Mouse (Mus musculus): ENCODE data around the gene Gm11213.

Gm11213 gene

GRCm38 (mm10) chr4:63595259-63595658, 9.8 kb downstream of the Gm11213 start:
- peak; percentile 69 for DNase-seq (ENCODE audit: low read depth, low spot score)
- no peaks in the 10 kb centered on the region for H3K36me3 ChIP-seq (ENCODE audit: control insufficient read depth, insufficient read depth, low read length, poor library complexity, severe bottlenecking)
- no peaks in the 10 kb centered on the region for H3K27me3 ChIP-seq (ENCODE audit: control insufficient read depth, insufficient read depth, low read length, poor library complexity, severe bottlenecking)

- no peak for DNase-seq (ENCODE audit: low read depth, low spot score)
- no peaks in the 10 kb centered on the region for H3K36me3 ChIP-seq (ENCODE audit: control insufficient read depth, insufficient read depth, low read length, poor library complexity, severe bottlenecking)
- H3K27me3 ChIP-seq (ENCODE audit: control insufficient read depth, insufficient read depth, low read length, poor library complexity, severe bottlenecking) = no peaks in the 10 kb centered on the region
Observed at GRCm38 (mm10) chr4:63594459-63595110, 10.5 kb downstream of the Gm11213 start.

GRCm38 (mm10) chr4:63590538-63590937, 14.5 kb downstream of the Gm11213 start:
- no peaks in the 10 kb centered on the region for H3K27me3 ChIP-seq (ENCODE audit: control insufficient read depth, insufficient read depth, low read length, poor library complexity, severe bottlenecking)
- peak; percentile 16 for DNase-seq (ENCODE audit: low read depth, low spot score)
- H3K36me3 ChIP-seq (ENCODE audit: control insufficient read depth, insufficient read depth, low read length, poor library complexity, severe bottlenecking) = no peaks in the 10 kb centered on the region

- H3K36me3 ChIP-seq (ENCODE audit: control insufficient read depth, insufficient read depth, low read length, poor library complexity, severe bottlenecking) = no peaks in the 10 kb centered on the region
- DNase-seq (ENCODE audit: low read depth, low spot score) = peak; percentile 36
- H3K27me3 ChIP-seq (ENCODE audit: control insufficient read depth, insufficient read depth, low read length, poor library complexity, severe bottlenecking) = no peaks in the 10 kb centered on the region
Observed at GRCm38 (mm10) chr4:63589987-63590386, 15.1 kb downstream of the Gm11213 start.

GRCm38 (mm10) chr4:63586240-63586639, 18.8 kb downstream of the Gm11213 start:
- H3K27me3 ChIP-seq (ENCODE audit: control insufficient read depth, insufficient read depth, low read length, poor library complexity, severe bottlenecking) = no peaks in the 10 kb centered on the region
- H3K36me3 ChIP-seq (ENCODE audit: control insufficient read depth, insufficient read depth, low read length, poor library complexity, severe bottlenecking) = peaks cover 1% of the 10 kb centered on the region
- no peak for DNase-seq (ENCODE audit: low read depth, low spot score)

- DNase-seq (ENCODE audit: low read depth, low spot score) = no peak
- Histone ChIP-seq H3K27me3 (ENCODE audit: control insufficient read depth, insufficient read depth, low read length, poor library complexity, severe bottlenecking) (no peaks in the 10 kb centered on the region), H3K36me3 (ENCODE audit: control insufficient read depth, insufficient read depth, low read length, poor library complexity, severe bottlenecking) (peaks cover 3% of the 10 kb centered on the region)
Observed at GRCm38 (mm10) chr4:63585216-63585615, 19.8 kb downstream of the Gm11213 start.

- Histone ChIP-seq H3K27me3 (ENCODE audit: control insufficient read depth, insufficient read depth, low read length, poor library complexity, severe bottlenecking) (no peaks in the 10 kb centered on the region), H3K36me3 (ENCODE audit: control insufficient read depth, insufficient read depth, low read length, poor library complexity, severe bottlenecking) (peaks cover 5% of the 10 kb centered on the region)
- DNase-seq (ENCODE audit: low read depth, low spot score) = no peak
Observed at GRCm38 (mm10) chr4:63582580-63582979, 22.5 kb downstream of the Gm11213 start.

- Histone ChIP-seq H3K27me3 (ENCODE audit: control insufficient read depth, insufficient read depth, low read length, poor library complexity, severe bottlenecking) (no peaks in the 10 kb centered on the region), H3K36me3 (ENCODE audit: control insufficient read depth, insufficient read depth, low read length, poor library complexity, severe bottlenecking) (peaks cover 5% of the 10 kb centered on the region)
- no peak for DNase-seq (ENCODE audit: low read depth, low spot score)
Observed at GRCm38 (mm10) chr4:63580078-63580477, 25.0 kb downstream of the Gm11213 start.

GRCm38 (mm10) chr4:63579649-63580048, 25.4 kb downstream of the Gm11213 start:
- peaks cover 5% of the 10 kb centered on the region for H3K36me3 ChIP-seq (ENCODE audit: control insufficient read depth, insufficient read depth, low read length, poor library complexity, severe bottlenecking)
- no peaks in the 10 kb centered on the region for H3K27me3 ChIP-seq (ENCODE audit: control insufficient read depth, insufficient read depth, low read length, poor library complexity, severe bottlenecking)
- no peak for DNase-seq (ENCODE audit: low read depth, low spot score)

- peaks cover 9% of the 10 kb centered on the region for H3K36me3 ChIP-seq (ENCODE audit: control insufficient read depth, insufficient read depth, low read length, poor library complexity, severe bottlenecking)
- no peaks in the 10 kb centered on the region for H3K27me3 ChIP-seq (ENCODE audit: control insufficient read depth, insufficient read depth, low read length, poor library complexity, severe bottlenecking)
- no peak for DNase-seq (ENCODE audit: low read depth, low spot score)
Observed at GRCm38 (mm10) chr4:63572621-63573020, 32.4 kb downstream of the Gm11213 start.

GRCm38 (mm10) chr4:63570208-63570781, 34.8 kb downstream of the Gm11213 start:
- Histone ChIP-seq H3K27me3 (ENCODE audit: control insufficient read depth, insufficient read depth, low read length, poor library complexity, severe bottlenecking) (no peaks in the 10 kb centered on the region), H3K36me3 (ENCODE audit: control insufficient read depth, insufficient read depth, low read length, poor library complexity, severe bottlenecking) (peaks cover 9% of the 10 kb centered on the region)
- DNase-seq (ENCODE audit: low read depth, low spot score) = no peak

GRCm38 (mm10) chr4:63569322-63569721, 35.7 kb downstream of the Gm11213 start:
- Histone ChIP-seq H3K27me3 (ENCODE audit: control insufficient read depth, insufficient read depth, low read length, poor library complexity, severe bottlenecking) (no peaks in the 10 kb centered on the region), H3K36me3 (ENCODE audit: control insufficient read depth, insufficient read depth, low read length, poor library complexity, severe bottlenecking) (peaks cover 12% of the 10 kb centered on the region)
- DNase-seq (ENCODE audit: low read depth, low spot score) = no peak

- no peak for DNase-seq (ENCODE audit: low read depth, low spot score)
- H3K36me3 ChIP-seq (ENCODE audit: control insufficient read depth, insufficient read depth, low read length, poor library complexity, severe bottlenecking) = peaks cover 12% of the 10 kb centered on the region
- no peaks in the 10 kb centered on the region for H3K27me3 ChIP-seq (ENCODE audit: control insufficient read depth, insufficient read depth, low read length, poor library complexity, severe bottlenecking)
Observed at GRCm38 (mm10) chr4:63567712-63568390, 37.2 kb downstream of the Gm11213 start.

- no peaks in the 10 kb centered on the region for H3K27me3 ChIP-seq (ENCODE audit: control insufficient read depth, insufficient read depth, low read length, poor library complexity, severe bottlenecking)
- peak; percentile 46 for DNase-seq (ENCODE audit: low read depth, low spot score)
Observed at GRCm38 (mm10) chr4:63562742-63563141, 42.3 kb downstream of the Gm11213 start.

More at GRCm38 (mm10) chr4:63562742-63563141, 42.3 kb downstream of the Gm11213 start:
- H3K36me3 ChIP-seq (ENCODE audit: control insufficient read depth, insufficient read depth, low read length, poor library complexity, severe bottlenecking) = 0 out of 2 replicates have a peak, but pooled peaks cover 2% of the 10 kb centered on the region

All from splenic B cell, adult 2 months (primary cell).